Mouse (Mus musculus) heart, adult 2 months (tissue): ENCODE data around the gene Syngr1.

Experiments used
- CTCF ChIP-seq: fragments of 200-600 bp; IDR thresholded peaks from 2 replicates; pipeline ENCODE4 v1.8.1; 2022; ENCODE audit warnings: antibody characterized with exemption, mild to moderate bottlenecking, moderate library complexity
- EP300 ChIP-seq: fragments of 200-500 bp; IDR thresholded peaks from 2 replicates; pipeline ENCODE4 v1.6.1; 2011; ENCODE audit warnings: low read depth, low read length, control low read depth; ENCODE audit not compliant: insufficient read depth

DNA sequence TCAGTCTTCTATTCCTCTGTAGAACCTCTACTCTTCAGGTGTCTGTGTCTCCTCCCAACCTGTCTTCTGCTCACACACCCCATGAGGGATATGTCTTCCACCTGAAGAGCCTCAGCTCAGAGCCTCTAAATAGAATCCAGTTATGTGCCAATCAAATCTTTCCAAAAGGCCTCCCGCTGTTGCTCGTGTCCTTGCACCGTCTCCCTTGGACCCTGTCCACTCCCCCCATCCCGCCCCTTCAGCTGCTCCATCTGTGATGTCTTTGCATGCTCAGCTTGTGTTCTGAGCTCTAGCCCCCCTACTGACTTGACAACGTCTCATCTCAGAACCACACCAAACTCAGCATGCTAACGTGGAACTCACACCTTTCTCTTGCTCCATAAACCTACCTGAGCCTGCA lies 40.3 kb downstream of the Syngr1 start:
- no peak for TF ChIP-seq CTCF
- TF ChIP-seq EP300: no peak
